Mouse (Mus musculus) liver, embryonic 13.5 days (tissue): Measurements from ENCODE around the gene Vps37c. TPM values are rescaled to one million over a fixed set of nuclear protein-coding genes. Genes with fewer than 3 reads are reported as not detected.

ENCODE experiments used
- ATAC-seq: fragments of 200-750 bp; cut with Nextera tagmentation; 2 replicates; pipeline ENCODE4 v1.8.0; 2017; ENCODE audit warnings: low read depth, mild to moderate bottlenecking, moderate number of reproducible peaks, moderate library complexity
- DNase-seq: peaks from one replicate; pipeline ENCODE4 v3.0.0; 2022
- H3K27ac ChIP-seq: fragments of 300-500 bp; sonication (generic); 2 replicates; pipeline ENCODE4 v1.5.1; 2015; ENCODE audit warnings: moderate library complexity, mild to moderate bottlenecking, inconsistent platforms
- H3K27me3 ChIP-seq: fragments of 300-500 bp; sonication (generic); 2 replicates; pipeline ENCODE4 v1.6.1; 2015; ENCODE audit warnings: mild to moderate bottlenecking, inconsistent platforms
- H3K36me3 ChIP-seq: fragments of 300-500 bp; sonication (generic); 2 replicates; pipeline ENCODE4 v1.6.1; 2015; ENCODE audit warnings: mild to moderate bottlenecking, inconsistent platforms
- H3K4me1 ChIP-seq: fragments of 300-500 bp; sonication (generic); replicated peaks from 2 replicates; pipeline ENCODE4 v1.6.1; 2015; ENCODE audit warnings: inconsistent platforms
- H3K4me2 ChIP-seq: fragments of 300-500 bp; sonication (generic); 2 replicates; pipeline ENCODE4 v1.6.1; 2015; ENCODE audit warnings: inconsistent platforms, mild to moderate bottlenecking, moderate library complexity
- H3K4me3 ChIP-seq: fragments of 300-500 bp; sonication (generic); replicated peaks from 2 replicates; pipeline ENCODE4 v1.5.1; 2015; ENCODE audit warnings: mild to moderate bottlenecking, inconsistent platforms
- H3K9ac ChIP-seq: fragments of 300-500 bp; sonication (generic); 2 replicates; pipeline ENCODE4 v1.6.1; 2015; ENCODE audit warnings: mild to moderate bottlenecking, inconsistent platforms
- H3K9me3 ChIP-seq: fragments of 300-500 bp; sonication (generic); replicated peaks from 2 replicates; pipeline ENCODE4 v1.6.1; 2016; ENCODE audit warnings: inconsistent platforms
- WGBS: fragments of 180-500 bp; shearing (Covaris S2); methylation state at CpG from one replicate; pipeline ENCODE4 v1.1.7; 2015; ENCODE audit not compliant: insufficient replicate concordance; 5-methylcytosine and 5-hydroxymethylcytosine counted together
- polyA plus RNA-seq: library from polyadenylated mRNA; unstranded; fragments of >200 nt; fragmentation: Nextera tagmentation; extraction: Ambion mirVana; gene quantifications from 2 replicates; pipeline ENCODE4 v1.2.1, GENCODE M21; 2015

The Vps37c gene
- polyA plus RNA-seq, 1 experiment from 2014 or later: 10.4 TPM

- DNase-seq (no peak), ATAC-seq (no peak)
- Histone ChIP-seq H3K9me3 (no peaks in the 10 kb centered on the region), H3K36me3 (peaks cover 44% of the 10 kb centered on the region), H3K9ac (no peak overlapping the region), H3K27me3 (no peaks in the 10 kb centered on the region), H3K4me1 (peaks cover 8% of the 10 kb centered on the region), H3K4me2 (no peak overlapping the region), H3K27ac (no peak overlapping the region), H3K4me3 (no peak overlapping the region)
- 82% methylated on average over 6 of the region's 6 CpGs for WGBS
Measured at GRCm38 (mm10) chr19:10714168-10714567, 25.6 kb downstream of the Vps37c start.

- no peak overlapping the region for H3K27ac ChIP-seq
- DNase-seq: no peak
- peaks cover 43% of the 10 kb centered on the region for H3K36me3 ChIP-seq
- ATAC-seq: no peak
- no peak overlapping the region for H3K9ac ChIP-seq
- H3K4me1 ChIP-seq: peaks cover 2% of the 10 kb centered on the region
- H3K27me3 ChIP-seq: no peaks in the 10 kb centered on the region
- H3K4me2 ChIP-seq: no peak overlapping the region
- no peak overlapping the region for H3K4me3 ChIP-seq
- WGBS: 46% methylated on average over 4 of the region's 4 CpGs
- no peaks in the 10 kb centered on the region for H3K9me3 ChIP-seq
Measured at GRCm38 (mm10) chr19:10714682-10715475, 26.3 kb downstream of the Vps37c start.

- H3K4me3 ChIP-seq: no peak overlapping the region
- peaks cover 7% of the 10 kb centered on the region for H3K4me1 ChIP-seq
- H3K9me3 ChIP-seq: no peaks in the 10 kb centered on the region
- no peaks in the 10 kb centered on the region for H3K27me3 ChIP-seq
- H3K36me3 ChIP-seq: peaks cover 37% of the 10 kb centered on the region
- WGBS: 74% methylated on average over 6 of the region's 6 CpGs
- no peak overlapping the region for H3K27ac ChIP-seq
- ATAC-seq: no peak
- no peak for DNase-seq
- H3K4me2 ChIP-seq: no peak overlapping the region
- no peak overlapping the region for H3K9ac ChIP-seq
Measured at GRCm38 (mm10) chr19:10715476-10715875, 26.9 kb downstream of the Vps37c start.

GRCm38 (mm10) chr19:10718251-10718775, 29.8 kb downstream of the Vps37c start:
- Histone ChIP-seq H3K4me2 (no peak overlapping the region), H3K27me3 (peaks cover 9% of the 10 kb centered on the region; the same call in 1 of the 2 replicates), H3K4me3 (no peak overlapping the region), H3K27ac (no peak overlapping the region), H3K9ac (no peak overlapping the region), H3K4me1 (peaks cover 8% of the 10 kb centered on the region), H3K36me3 (peaks cover 9% of the 10 kb centered on the region), H3K9me3 (no peaks in the 10 kb centered on the region)
- ATAC-seq (no peak), DNase-seq (no peak)
- WGBS: 68% methylated on average over 7 of the region's 7 CpGs

GRCm38 (mm10) chr19:10719751-10720150, 31.2 kb downstream of the Vps37c start:
- Histone ChIP-seq H3K4me3 (no peak overlapping the region), H3K9me3 (no peaks in the 10 kb centered on the region), H3K9ac (no peak overlapping the region), H3K4me2 (no peak overlapping the region), H3K27me3 (peaks cover 11% of the 10 kb centered on the region; the same call in 1 of the 2 replicates), H3K27ac (no peak overlapping the region), H3K4me1 (peaks cover 8% of the 10 kb centered on the region), H3K36me3 (no peaks in the 10 kb centered on the region)
- DNase-seq: no peak
- no peak for ATAC-seq
- WGBS: 65% methylated on average over 2 of the region's 2 CpGs

GRCm38 (mm10) chr19:10720524-10720923, 32.0 kb downstream of the Vps37c start:
- ATAC-seq: no peak
- H3K4me1 ChIP-seq: peaks cover 8% of the 10 kb centered on the region
- no peak for DNase-seq
- H3K27ac ChIP-seq: no peak overlapping the region
- H3K27me3 ChIP-seq: peaks cover 11% of the 10 kb centered on the region; the same call in 1 of the 2 replicates
- 16% methylated on average over 3 of the region's 3 CpGs for WGBS
- no peaks in the 10 kb centered on the region for H3K36me3 ChIP-seq
- no peak overlapping the region for H3K4me2 ChIP-seq
- H3K9ac ChIP-seq: no peak overlapping the region
- H3K9me3 ChIP-seq: no peaks in the 10 kb centered on the region
- no peak overlapping the region for H3K4me3 ChIP-seq

GRCm38 (mm10) chr19:10721064-10721463, 32.5 kb downstream of the Vps37c start:
- Histone ChIP-seq H3K4me3 (no peak overlapping the region), H3K4me1 (peaks cover 8% of the 10 kb centered on the region), H3K9ac (no peak overlapping the region), H3K27me3 (peaks cover 11% of the 10 kb centered on the region; the same call in 1 of the 2 replicates), H3K27ac (no peak overlapping the region), H3K4me2 (no peak overlapping the region), H3K36me3 (no peaks in the 10 kb centered on the region), H3K9me3 (no peaks in the 10 kb centered on the region)
- WGBS: 24% methylated on average over 5 of the region's 5 CpGs
- ATAC-seq: no peak
- DNase-seq: no peak

- Histone ChIP-seq H3K4me2 (no peak overlapping the region), H3K36me3 (no peaks in the 10 kb centered on the region), H3K27me3 (peaks cover 11% of the 10 kb centered on the region; the same call in 1 of the 2 replicates), H3K27ac (no peak overlapping the region), H3K9me3 (no peaks in the 10 kb centered on the region), H3K4me3 (no peak overlapping the region), H3K9ac (no peak overlapping the region), H3K4me1 (peaks cover 8% of the 10 kb centered on the region)
- DNase-seq (no peak), ATAC-seq (no peak)
- WGBS: 24% methylated on average over 13 of the region's 13 CpGs
Measured at GRCm38 (mm10) chr19:10723084-10723483, 34.5 kb downstream of the Vps37c start.

GRCm38 (mm10) chr19:10723649-10724048, 35.1 kb downstream of the Vps37c start:
- H3K36me3 ChIP-seq: no peaks in the 10 kb centered on the region
- no peak for DNase-seq
- no peak for ATAC-seq
- peaks cover 11% of the 10 kb centered on the region; the same call in 1 of the 2 replicates for H3K27me3 ChIP-seq
- 47% methylated on average over 5 of the region's 5 CpGs for WGBS
- no peak overlapping the region for H3K9ac ChIP-seq
- no peak overlapping the region for H3K27ac ChIP-seq
- no peak overlapping the region for H3K4me3 ChIP-seq
- H3K4me2 ChIP-seq: no peak overlapping the region
- H3K9me3 ChIP-seq: no peaks in the 10 kb centered on the region
- peaks cover 8% of the 10 kb centered on the region for H3K4me1 ChIP-seq

GRCm38 (mm10) chr19:10724629-10725363, 36.3 kb downstream of the Vps37c start:
- no peaks in the 10 kb centered on the region for H3K36me3 ChIP-seq
- H3K27ac ChIP-seq: no peak overlapping the region
- peaks cover 11% of the 10 kb centered on the region; the same call in 1 of the 2 replicates for H3K27me3 ChIP-seq
- peaks cover 8% of the 10 kb centered on the region for H3K4me1 ChIP-seq
- H3K4me2 ChIP-seq: no peak overlapping the region
- ATAC-seq: no peak
- no peak overlapping the region for H3K9ac ChIP-seq
- WGBS: 70% methylated on average over 13 of the region's 13 CpGs
- no peak for DNase-seq
- H3K4me3 ChIP-seq: no peak overlapping the region
- H3K9me3 ChIP-seq: no peaks in the 10 kb centered on the region

GRCm38 (mm10) chr19:10729889-10730288, 41.4 kb downstream of the Vps37c start:
- Histone ChIP-seq H3K9ac (no peak overlapping the region), H3K9me3 (no peaks in the 10 kb centered on the region), H3K27ac (no peak overlapping the region), H3K27me3 (no peaks in the 10 kb centered on the region), H3K4me2 (no peak overlapping the region), H3K4me3 (no peak overlapping the region), H3K36me3 (no peaks in the 10 kb centered on the region), H3K4me1 (no peaks in the 10 kb centered on the region)
- WGBS: 59% methylated on average over 10 of the region's 10 CpGs
- no peak for DNase-seq
- ATAC-seq: no peak
